Mouse (Mus musculus): ENCODE results near the gene Mta3. TPM values are rescaled to one million over a fixed set of nuclear protein-coding genes. Genes with fewer than 3 reads are reported as not detected.

Gene Mta3
- polyA plus RNA-seq, 1 experiment: not detected

- Histone ChIP-seq H3K27ac (ENCODE audit: insufficient read depth, low read depth, low read length) (no peak overlapping the region), H3K4me1 (ENCODE audit: control insufficient read depth, insufficient read depth, low read length) (peaks cover 2% of the 10 kb centered on the region; the same call in 1 of the 2 replicates), H3K4me3 (ENCODE audit: insufficient read depth, low read depth, low read length) (no peak overlapping the region)
- 80% methylated on average over 5 of the region's 5 CpGs for WGBS
- TF ChIP-seq CTCF (IDR thresholded peaks at IDR 0.05; ENCODE audit: insufficient read depth, low read depth, low read length): no peak
- no peak for TF ChIP-seq POLR2A (IDR thresholded peaks at IDR 0.05; ENCODE audit: insufficient read depth, low read depth, low read length)
Observed at GRCm38 (mm10) chr17:83780228-83780627, 74.3 kb downstream of the Mta3 start.

- TF ChIP-seq CTCF (IDR thresholded peaks at IDR 0.05; ENCODE audit: insufficient read depth, low read depth, low read length) (no peak), POLR2A (IDR thresholded peaks at IDR 0.05; ENCODE audit: insufficient read depth, low read depth, low read length) (no peak)
- H3K4me1 ChIP-seq (ENCODE audit: control insufficient read depth, insufficient read depth, low read length): peaks cover 2% of the 10 kb centered on the region; the same call in 1 of the 2 replicates
- 0 out of 2 replicates have a peak overlapping the region, but pooled peaks have one; percentile 31 for H3K27ac ChIP-seq (ENCODE audit: insufficient read depth, low read depth, low read length)
- 44% methylated on average over 5 of the region's 5 CpGs for WGBS
- H3K4me3 ChIP-seq (ENCODE audit: insufficient read depth, low read depth, low read length): no peak overlapping the region
Observed at GRCm38 (mm10) chr17:83782740-83783139, 76.8 kb downstream of the Mta3 start.

- 96% methylated on average over 6 of the region's 6 CpGs for WGBS
- Histone ChIP-seq H3K4me1 (ENCODE audit: control insufficient read depth, insufficient read depth, low read length) (peaks cover 5% of the 10 kb centered on the region; the same call in 1 of the 2 replicates), H3K27ac (ENCODE audit: insufficient read depth, low read depth, low read length) (no peak overlapping the region), H3K4me3 (ENCODE audit: insufficient read depth, low read depth, low read length) (no peak overlapping the region)
- no peak for TF ChIP-seq POLR2A (IDR thresholded peaks at IDR 0.05; ENCODE audit: insufficient read depth, low read depth, low read length)
- TF ChIP-seq CTCF (IDR thresholded peaks at IDR 0.05; ENCODE audit: insufficient read depth, low read depth, low read length): no peak
Observed at GRCm38 (mm10) chr17:83786418-83786817, 80.5 kb downstream of the Mta3 start.

- 86% methylated on average over 5 of the region's 5 CpGs for WGBS
- H3K4me1 ChIP-seq (ENCODE audit: control insufficient read depth, insufficient read depth, low read length): peaks cover 8% of the 10 kb centered on the region
- H3K4me3 ChIP-seq (ENCODE audit: insufficient read depth, low read depth, low read length): no peak overlapping the region
- H3K27ac ChIP-seq (ENCODE audit: insufficient read depth, low read depth, low read length): no peak overlapping the region
- no peak for TF ChIP-seq CTCF (IDR thresholded peaks at IDR 0.05; ENCODE audit: insufficient read depth, low read depth, low read length)
- no peak for TF ChIP-seq POLR2A (IDR thresholded peaks at IDR 0.05; ENCODE audit: insufficient read depth, low read depth, low read length)
Observed at GRCm38 (mm10) chr17:83790158-83790557, 84.2 kb downstream of the Mta3 start.

GRCm38 (mm10) chr17:83792388-83792787, 86.4 kb downstream of the Mta3 start:
- peaks cover 8% of the 10 kb centered on the region for H3K4me1 ChIP-seq (ENCODE audit: control insufficient read depth, insufficient read depth, low read length)
- H3K4me3 ChIP-seq (ENCODE audit: insufficient read depth, low read depth, low read length): peak overlapping the region; percentile 51
- 31% methylated on average over 23 of the region's 23 CpGs for WGBS
- H3K27ac ChIP-seq (ENCODE audit: insufficient read depth, low read depth, low read length): no peak overlapping the region
- TF ChIP-seq CTCF (IDR thresholded peaks at IDR 0.05; ENCODE audit: insufficient read depth, low read depth, low read length): no peak

GRCm38 (mm10) chr17:83795121-83795520, 89.2 kb downstream of the Mta3 start:
- 96% methylated on average over 17 of the region's 17 CpGs for WGBS
- TF ChIP-seq POLR2A (IDR thresholded peaks at IDR 0.05; ENCODE audit: insufficient read depth, low read depth, low read length): no peak
- no peak for TF ChIP-seq CTCF (IDR thresholded peaks at IDR 0.05; ENCODE audit: insufficient read depth, low read depth, low read length)
- H3K27ac ChIP-seq (ENCODE audit: insufficient read depth, low read depth, low read length): no peak overlapping the region
- no peak overlapping the region for H3K4me3 ChIP-seq (ENCODE audit: insufficient read depth, low read depth, low read length)
- peaks cover 6% of the 10 kb centered on the region for H3K4me1 ChIP-seq (ENCODE audit: control insufficient read depth, insufficient read depth, low read length)

- TF ChIP-seq CTCF (IDR thresholded peaks at IDR 0.05; ENCODE audit: insufficient read depth, low read depth, low read length) (no peak), POLR2A (IDR thresholded peaks at IDR 0.05; ENCODE audit: insufficient read depth, low read depth, low read length) (no peak)
- no peak overlapping the region for H3K27ac ChIP-seq (ENCODE audit: insufficient read depth, low read depth, low read length)
- H3K4me1 ChIP-seq (ENCODE audit: control insufficient read depth, insufficient read depth, low read length): no peaks in the 10 kb centered on the region
- 88% methylated on average over 11 of the region's 11 CpGs for WGBS
- no peak overlapping the region for H3K4me3 ChIP-seq (ENCODE audit: insufficient read depth, low read depth, low read length)
Observed at GRCm38 (mm10) chr17:83799506-83800050, 93.6 kb downstream of the Mta3 start.

- TF ChIP-seq CTCF (IDR thresholded peaks at IDR 0.05; ENCODE audit: insufficient read depth, low read depth, low read length): no peak
- TF ChIP-seq POLR2A (IDR thresholded peaks at IDR 0.05; ENCODE audit: insufficient read depth, low read depth, low read length): no peak
- 81% methylated on average over 9 of the region's 9 CpGs for WGBS
Observed at GRCm38 (mm10) chr17:83803987-83804386, 98.0 kb downstream of the Mta3 start.

GRCm38 (mm10) chr17:83805078-83805477, 99.1 kb downstream of the Mta3 start:
- 96% methylated on average over 9 of the region's 9 CpGs for WGBS
- no peak overlapping the region for H3K27ac ChIP-seq (ENCODE audit: insufficient read depth, low read depth, low read length)
- H3K4me1 ChIP-seq (ENCODE audit: control insufficient read depth, insufficient read depth, low read length): no peaks in the 10 kb centered on the region
- TF ChIP-seq POLR2A (IDR thresholded peaks at IDR 0.05; ENCODE audit: insufficient read depth, low read depth, low read length) (no peak), CTCF (IDR thresholded peaks at IDR 0.05; ENCODE audit: insufficient read depth, low read depth, low read length) (no peak)
- no peak overlapping the region for H3K4me3 ChIP-seq (ENCODE audit: insufficient read depth, low read depth, low read length)

More at GRCm38 (mm10) chr17:83803987-83804386, 98.0 kb downstream of the Mta3 start:
- H3K27ac ChIP-seq (ENCODE audit: insufficient read depth, low read depth, low read length): no peak overlapping the region
- no peak overlapping the region for H3K4me3 ChIP-seq (ENCODE audit: insufficient read depth, low read depth, low read length)
- no peaks in the 10 kb centered on the region for H3K4me1 ChIP-seq (ENCODE audit: control insufficient read depth, insufficient read depth, low read length)
